In the genomic region with DNA sequence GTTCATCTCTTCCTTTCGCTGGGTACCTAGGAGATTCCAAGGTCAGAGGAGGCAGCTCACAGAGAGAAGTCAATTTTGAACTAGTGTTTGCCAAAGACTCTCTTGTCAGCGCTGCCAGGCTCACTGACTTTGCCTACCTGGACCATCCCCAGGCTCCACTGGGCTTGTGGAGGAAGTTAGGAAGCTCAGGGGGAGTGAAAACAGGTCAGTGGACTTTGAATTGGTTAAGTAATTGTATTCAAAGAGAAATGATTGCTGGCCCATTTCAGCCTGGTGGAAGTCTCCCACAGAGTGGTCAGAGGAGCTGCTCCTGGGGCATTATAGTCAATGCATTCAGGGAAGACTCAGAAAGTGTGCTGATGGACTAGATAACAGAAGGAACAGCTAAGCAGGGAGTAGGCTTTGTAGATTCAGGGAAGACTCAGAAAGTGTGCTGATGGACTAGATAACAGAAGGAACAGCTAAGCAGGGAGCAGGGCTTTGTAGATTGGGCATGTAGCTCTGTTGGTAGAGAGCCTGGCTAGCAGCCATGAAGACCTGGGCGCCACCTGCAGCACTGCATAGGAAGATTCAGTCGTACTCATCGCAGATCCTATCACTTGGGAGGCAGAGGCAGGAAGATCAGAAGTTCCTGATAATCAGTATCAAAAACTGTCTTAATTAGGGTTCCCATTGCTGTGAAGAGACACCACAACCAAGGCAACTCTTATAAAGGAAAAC, we compare ENCODE assay signal across 17 mouse cellular contexts.
A peak's percentile ranks its signal among the peaks of the same experiment; 100 is the strongest.
DNase-seq lines count a peak whose midpoint lies in the region.
"Had no signal": no experiment of that assay in that cellular context is flagged by ENCODE, and none has a peak within 500 bp of the region (broad histone marks: within the 10 kb centered on the region; RNA-seq: fewer than 3 reads in every experiment).

No protein-coding gene starts in this region.

- DNase-seq in cerebellum, postnatal 14 days, result peak; percentile 67 to 74
- DNase-seq in cerebellum, adult 11-12 months, result no peak
- peak; percentile 59 for DNase-seq in kidney, adult 9 months
- DNase-seq in kidney, postnatal 14 days, result no peak
- peak; percentile 47 to 70 for DNase-seq in cerebellum, postnatal 25 days
- peak; percentile 30 to 45 for DNase-seq in kidney, postnatal 36 days
- DNase-seq in layer of hippocampus, postnatal 14 days (ENCODE audit: low spot score in 2 of 2), result no peak
- DNase-seq: adrenal gland, adult 8-10 months; embryo, embryonic 11 days; gastrocnemius, adult 2 months; heart, postnatal 4 days; layer of hippocampus, adult 9-11 months; left cerebral cortex, postnatal 4 days; lung, adult 18-20 months; lung, postnatal 10 days; right cerebral cortex, adult 18-20 months; thymus, postnatal 25 days had no signal

Comparison
In these comparisons a context has a peak if more than half of its experiments do, and no peak if none do; other contexts are left out.
1. DNase-seq: peak in cerebellum, postnatal 14 days (2 of 2), kidney, adult 9 months (single experiment), cerebellum, postnatal 25 days (2 of 2) and kidney, postnatal 36 days (2 of 2); none in cerebellum, adult 11-12 months (single experiment), kidney, postnatal 14 days (single experiment) and layer of hippocampus, postnatal 14 days (0 of 2).